Mouse (Mus musculus): ENCODE data around the gene Pdcd11. TPM values are rescaled to one million over a fixed set of nuclear protein-coding genes. Genes with fewer than 3 reads are reported as not detected.
"Not testable (repeated sequence)": the region's sequence is repeated elsewhere in the genome, so short reads cannot be mapped to it uniquely, and the experiment has no call there.

The Pdcd11 gene
- polyA plus RNA-seq, 1 experiment from 2014 or later = 10.0 TPM

- WGBS = 94% methylated on average over 15 of the region's 15 CpGs
- H3K9me3 ChIP-seq = no peaks in the 10 kb centered on the region
- peaks cover 81% of the 10 kb centered on the region for H3K36me3 ChIP-seq
- no peak overlapping the region for H3K4me2 ChIP-seq (replicated peaks)
- no peak overlapping the region for H3K9ac ChIP-seq
- no peaks in the 10 kb centered on the region for H3K4me1 ChIP-seq
- ATAC-seq (ENCODE audit: low FRiP score, low read depth) = no peak
- no peak overlapping the region for H3K4me3 ChIP-seq
- H3K27me3 ChIP-seq (replicated peaks) = no peaks in the 10 kb centered on the region
- H3K27ac ChIP-seq = no peak overlapping the region
Observed at GRCm38 (mm10) chr19:47130551-47131125, 40.1 kb downstream of the Pdcd11 start.

GRCm38 (mm10) chr19:47133161-47133560 lies 42.6 kb downstream of the Pdcd11 start:
- Histone ChIP-seq H3K27me3 (replicated peaks) (0 out of 2 replicates have a peak, but pooled peaks cover under 1% of the 10 kb centered on the region), H3K36me3 (peaks cover 57% of the 10 kb centered on the region), H3K4me2 (replicated peaks) (no peak overlapping the region), H3K9ac (no peak overlapping the region), H3K4me3 (no peak overlapping the region), H3K4me1 (peaks cover 16% of the 10 kb centered on the region; the same call in 1 of the 2 replicates), H3K9me3 (no peaks in the 10 kb centered on the region), H3K27ac (no peak overlapping the region)
- no peak for ATAC-seq (ENCODE audit: low FRiP score, low read depth)
- 90% methylated on average over 7 of the region's 7 CpGs for WGBS

DNA sequence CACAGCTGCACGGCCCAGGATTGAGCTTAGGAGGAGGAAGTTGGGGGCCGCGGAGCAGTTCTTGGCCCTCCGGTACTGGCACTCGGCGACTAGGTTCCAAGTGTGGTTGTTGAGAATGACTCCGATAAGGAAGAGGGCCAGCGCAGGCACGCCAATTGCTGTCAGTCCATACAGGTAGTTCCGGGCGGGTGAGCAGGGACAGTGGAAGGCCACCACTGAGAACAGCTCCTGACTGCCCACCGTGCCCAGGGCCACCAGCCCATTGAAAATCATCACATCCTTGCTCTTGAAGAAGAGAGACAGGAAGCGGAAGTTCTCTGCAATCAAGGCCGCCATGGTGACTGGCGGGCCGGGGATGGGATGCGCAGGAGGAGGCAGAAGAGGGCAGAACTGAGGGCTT lies 45.0 kb downstream of the Pdcd11 start:
- Histone ChIP-seq H3K9ac (no peak overlapping the region), H3K27ac (no peak overlapping the region), H3K4me2 (replicated peaks) (no peak overlapping the region), H3K4me3 (no peak overlapping the region), H3K36me3 (peaks cover 33% of the 10 kb centered on the region), H3K9me3 (no peaks in the 10 kb centered on the region), H3K4me1 (peaks cover 16% of the 10 kb centered on the region; the same call in 1 of the 2 replicates), H3K27me3 (replicated peaks) (peaks cover 11% of the 10 kb centered on the region; the same call in 1 of the 2 replicates)
- 90% methylated on average over 17 of the region's 17 CpGs for WGBS
- no peak for ATAC-seq (ENCODE audit: low FRiP score, low read depth)

DNA sequence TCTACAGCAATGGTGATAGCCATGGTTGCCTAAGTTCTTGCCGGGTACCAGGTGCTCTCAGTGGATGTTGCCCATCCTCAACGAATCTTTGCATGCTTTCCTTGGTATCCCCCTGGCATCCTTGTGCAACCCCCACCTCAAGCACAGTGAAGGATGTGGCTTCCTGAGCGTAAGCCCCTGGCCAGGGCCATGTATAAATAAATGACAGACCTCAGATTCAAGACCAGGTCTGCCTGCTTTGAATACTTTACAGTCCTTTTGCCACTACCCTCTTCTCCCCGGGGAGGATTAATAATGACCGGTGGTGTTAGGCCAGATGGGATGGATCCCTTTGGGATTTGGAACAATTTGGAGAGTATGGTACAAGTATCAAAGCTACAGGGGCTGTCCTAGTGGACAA lies 45.6 kb downstream of the Pdcd11 start:
- Histone ChIP-seq H3K9ac (no peak overlapping the region), H3K27ac (no peak overlapping the region), H3K4me2 (replicated peaks) (no peak overlapping the region), H3K9me3 (no peaks in the 10 kb centered on the region), H3K27me3 (replicated peaks) (peaks cover 11% of the 10 kb centered on the region; the same call in 1 of the 2 replicates), H3K4me3 (no peak overlapping the region), H3K4me1 (peaks cover 16% of the 10 kb centered on the region; the same call in 1 of the 2 replicates), H3K36me3 (peaks cover 27% of the 10 kb centered on the region)
- 88% methylated on average over 5 of the region's 5 CpGs for WGBS
- no peak for ATAC-seq (ENCODE audit: low FRiP score, low read depth)

DNA sequence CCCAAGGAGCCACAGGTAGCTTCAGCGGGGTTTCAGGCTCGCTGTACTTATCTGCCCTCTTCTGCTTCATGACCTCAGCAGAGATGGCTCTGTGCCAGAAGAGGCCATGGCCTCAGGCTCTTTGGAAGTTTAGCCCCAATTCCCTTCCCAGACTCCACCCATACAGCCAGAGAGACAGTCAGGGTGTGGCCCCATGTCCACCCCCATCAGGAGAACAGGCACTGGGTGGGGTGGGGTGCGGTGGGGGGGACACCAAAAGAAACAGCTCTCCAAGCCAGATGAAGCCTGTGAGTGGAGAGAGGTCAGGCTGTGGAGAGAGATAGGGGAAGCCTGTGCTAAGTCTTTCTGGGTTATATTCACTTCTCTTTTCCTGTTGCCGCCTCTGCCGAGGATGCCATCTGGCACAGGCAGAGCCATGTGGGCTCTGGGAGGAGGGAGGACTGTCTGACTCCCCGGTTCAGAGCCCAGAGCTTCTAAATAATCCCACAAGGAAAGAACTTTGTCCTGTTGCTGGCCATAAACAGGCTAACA lies 46.5 kb downstream of the Pdcd11 start:
- ATAC-seq (ENCODE audit: low FRiP score, low read depth) = no peak
- Histone ChIP-seq H3K27me3 (replicated peaks) (peaks cover 11% of the 10 kb centered on the region; the same call in 1 of the 2 replicates), H3K4me1 (peaks cover 16% of the 10 kb centered on the region; the same call in 1 of the 2 replicates), H3K36me3 (peaks cover 17% of the 10 kb centered on the region), H3K9ac (no peak overlapping the region), H3K4me2 (replicated peaks) (peak overlapping the region; percentile 53), H3K4me3 (no peak overlapping the region), H3K27ac (no peak overlapping the region), H3K9me3 (no peaks in the 10 kb centered on the region)
- WGBS = 57% methylated on average over 6 of the region's 6 CpGs

DNA sequence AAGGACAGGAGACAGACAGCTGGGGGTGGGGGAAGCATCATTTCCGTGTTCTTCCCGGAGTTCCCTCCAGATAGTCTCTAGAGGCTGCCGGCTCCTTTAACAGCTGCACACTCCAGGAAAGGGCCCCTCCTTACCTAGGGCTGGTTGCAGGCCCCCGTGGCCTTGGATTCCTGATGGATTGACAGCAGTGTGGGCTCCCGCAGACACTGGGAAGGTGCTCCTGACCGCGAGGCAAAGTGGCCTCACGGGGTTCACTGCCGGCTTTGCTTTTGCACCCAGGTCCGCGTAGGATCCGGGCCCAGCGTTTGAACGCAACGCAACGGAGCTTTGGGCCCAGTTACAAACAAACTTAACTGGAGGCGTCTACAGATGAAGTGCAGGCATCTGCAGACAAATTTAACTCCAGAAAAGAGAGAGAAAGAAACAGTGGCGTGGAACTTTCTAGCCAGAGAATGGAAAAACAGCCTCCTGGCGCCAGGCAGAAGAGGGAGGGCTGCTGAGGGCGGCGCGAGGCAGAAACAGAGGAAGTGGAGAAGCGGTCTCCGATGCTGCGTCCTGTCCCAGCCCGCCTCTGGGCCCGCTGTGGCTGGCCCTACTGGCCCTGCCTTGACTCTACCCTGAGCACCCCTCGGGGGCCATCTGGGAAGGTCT lies 47.3 kb downstream of the Pdcd11 start, which contains the start of gene Calhm2:
Gene Calhm2, minus strand, starts transcription at position 524 of the 651 bp plus-strand sequence.
- peaks cover 11% of the 10 kb centered on the region; the same call in 1 of the 2 replicates for H3K27me3 ChIP-seq (replicated peaks)
- H3K27ac ChIP-seq = no peak within 1 kb of the TSS; the same call in 1 of the 2 replicates
- H3K4me1 ChIP-seq = peaks cover 16% of the 10 kb centered on the region; the same call in 1 of the 2 replicates
- peak within 1 kb of the TSS; percentile 53 for H3K4me2 ChIP-seq (replicated peaks)
- H3K9ac ChIP-seq = peak within 1 kb of the TSS; percentile 48
- no peaks in the 10 kb centered on the region for H3K9me3 ChIP-seq
- peak within 1 kb of the TSS; percentile 32 for H3K4me3 ChIP-seq
- WGBS = 11% methylated on average over 28 of the region's 28 CpGs
- no peak for ATAC-seq (ENCODE audit: low FRiP score, low read depth)
- peaks cover 9% of the 10 kb centered on the region for H3K36me3 ChIP-seq

GRCm38 (mm10) chr19:47139611-47140010 lies 49.0 kb downstream of the Pdcd11 start:
- H3K27ac ChIP-seq; H3K4me3 ChIP-seq; ATAC-seq (ENCODE audit: low FRiP score, low read depth); H3K9ac ChIP-seq; H3K9me3 ChIP-seq; H3K4me2 ChIP-seq (replicated peaks); H3K36me3 ChIP-seq: not testable (repeated sequence)
- Histone ChIP-seq H3K27me3 (replicated peaks) (peaks cover 11% of the 10 kb centered on the region; the same call in 1 of the 2 replicates), H3K4me1 (peaks cover 16% of the 10 kb centered on the region; the same call in 1 of the 2 replicates)
- WGBS = 36% methylated on average over 7 of the region's 7 CpGs

DNA sequence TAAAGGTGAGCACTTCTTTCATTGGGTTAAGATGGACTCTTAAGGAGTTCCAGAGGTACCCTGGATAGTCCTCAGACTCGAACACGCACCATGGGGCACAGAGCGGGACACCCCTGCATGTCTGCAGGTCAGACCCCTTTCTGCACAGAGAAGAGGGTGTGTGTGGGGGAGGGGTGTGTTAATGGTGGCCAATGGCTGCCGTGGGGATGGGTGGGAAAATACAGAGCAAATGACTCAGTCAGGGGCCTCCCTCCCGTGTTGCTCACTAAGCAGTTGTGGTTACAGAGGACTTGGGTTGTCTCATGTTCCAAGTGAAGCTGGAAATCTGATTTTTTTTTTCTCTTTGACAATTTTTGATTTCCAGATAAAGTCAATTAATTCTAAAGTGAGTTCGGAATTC lies 51.9 kb downstream of the Pdcd11 start:
- H3K27ac ChIP-seq = no peak overlapping the region
- no peak overlapping the region for H3K4me3 ChIP-seq
- H3K9ac ChIP-seq = no peak overlapping the region
- no peaks in the 10 kb centered on the region for H3K9me3 ChIP-seq
- no peak overlapping the region for H3K4me2 ChIP-seq (replicated peaks)
- H3K27me3 ChIP-seq (replicated peaks) = peaks cover 11% of the 10 kb centered on the region; the same call in 1 of the 2 replicates
- peaks cover 4% of the 10 kb centered on the region; the same call in 1 of the 2 replicates for H3K4me1 ChIP-seq
- 74% methylated on average over 6 of the region's 6 CpGs for WGBS
- ATAC-seq (ENCODE audit: low FRiP score, low read depth) = no peak
- H3K36me3 ChIP-seq = no peaks in the 10 kb centered on the region

GRCm38 (mm10) chr19:47144154-47144553 lies 53.6 kb downstream of the Pdcd11 start, which contains the start of gene Calhm1:
Calhm1 (minus strand) TSS chr19:47144254.
- WGBS = 93% methylated on average over 6 of the region's 6 CpGs
- no peak within 1 kb of the TSS for H3K9ac ChIP-seq
- no peak within 1 kb of the TSS for H3K27ac ChIP-seq
- peaks cover under 1% of the 10 kb centered on the region; the same call in 1 of the 2 replicates for H3K27me3 ChIP-seq (replicated peaks)
- no peak within 1 kb of the TSS for H3K4me2 ChIP-seq (replicated peaks)
- no peaks in the 10 kb centered on the region for H3K4me1 ChIP-seq
- H3K36me3 ChIP-seq = no peaks in the 10 kb centered on the region
- no peaks in the 10 kb centered on the region for H3K9me3 ChIP-seq
- no peak for ATAC-seq (ENCODE audit: low FRiP score, low read depth)
- H3K4me3 ChIP-seq = no peak within 1 kb of the TSS

- no peak overlapping the region for H3K27ac ChIP-seq
- H3K4me1 ChIP-seq = no peaks in the 10 kb centered on the region
- no peak for ATAC-seq (ENCODE audit: low FRiP score, low read depth)
- H3K4me2 ChIP-seq (replicated peaks) = no peak overlapping the region
- H3K9me3 ChIP-seq = no peaks in the 10 kb centered on the region
- H3K9ac ChIP-seq = no peak overlapping the region
- peaks cover 14% of the 10 kb centered on the region for H3K27me3 ChIP-seq (replicated peaks)
- no peaks in the 10 kb centered on the region for H3K36me3 ChIP-seq
- H3K4me3 ChIP-seq = no peak overlapping the region
- 81% methylated on average over 5 of the region's 5 CpGs for WGBS
Observed at GRCm38 (mm10) chr19:47148267-47148847, 57.8 kb downstream of the Pdcd11 start.

DNA sequence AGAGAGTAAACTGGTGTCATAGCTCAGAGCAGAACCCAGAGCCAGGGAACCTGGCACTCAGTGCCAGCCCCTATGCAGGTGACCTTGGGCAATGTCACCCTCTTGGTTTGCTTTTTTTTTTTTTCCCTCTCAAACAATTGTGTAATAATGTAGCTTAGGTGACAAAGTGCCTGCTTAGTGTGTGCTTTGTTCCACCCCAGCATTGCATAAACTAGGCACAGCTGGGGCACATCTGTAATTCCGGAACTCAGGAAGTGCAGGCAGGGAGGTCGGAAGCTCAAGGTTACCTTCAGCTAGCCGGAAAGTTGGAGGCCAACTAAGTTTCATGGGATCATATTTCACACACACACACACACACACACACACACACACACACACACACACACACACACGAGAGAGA lies 59.3 kb downstream of the Pdcd11 start:
- ATAC-seq (ENCODE audit: low FRiP score, low read depth) = no peak
- Histone ChIP-seq H3K9ac (no peak overlapping the region), H3K4me3 (no peak overlapping the region), H3K4me1 (no peaks in the 10 kb centered on the region), H3K27ac (no peak overlapping the region), H3K27me3 (replicated peaks) (peaks cover 14% of the 10 kb centered on the region), H3K9me3 (no peaks in the 10 kb centered on the region), H3K4me2 (replicated peaks) (no peak overlapping the region), H3K36me3 (no peaks in the 10 kb centered on the region)
- WGBS = 46% methylated on average over 4 of the region's 4 CpGs

Data from neural tube, embryonic 12.5 days (tissue).